Mouse (Mus musculus) megakaryocyte, embryonic 14.5 days (primary cell): ENCODE results near the gene 3110009E18Rik.

Experiments used
- FLI1 ChIP-seq: IDR thresholded peaks from 2 replicates; pipeline ENCODE4 v1.6.1; 2012; ENCODE audit warnings: low read length, inconsistent platforms, mixed read lengths
- GATA1 ChIP-seq: IDR thresholded peaks from 3 replicates; pipeline ENCODE4 v1.6.1; 2012; ENCODE audit warnings: mixed read lengths, low read length, inconsistent platforms, borderline replicate concordance

DNA sequence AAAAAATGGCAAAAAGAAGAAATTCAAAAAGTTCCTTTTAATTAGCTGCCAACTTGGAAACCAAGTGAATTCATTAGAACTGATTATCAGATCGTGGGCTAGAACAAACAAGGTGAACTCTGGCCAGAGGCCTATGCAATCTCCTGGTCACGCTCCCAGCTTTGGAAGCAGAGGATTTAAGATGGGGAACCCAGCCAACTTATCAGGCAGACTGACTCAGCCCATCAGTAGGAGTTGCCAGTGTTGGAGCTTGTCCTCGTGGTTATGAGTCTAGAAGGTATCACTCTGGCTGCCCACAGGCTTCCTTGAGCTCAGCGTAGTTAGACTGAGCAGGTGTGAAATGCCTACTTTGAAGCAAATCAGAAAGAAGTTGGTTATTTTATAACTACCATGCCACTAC is 3.9 kb downstream of the 3110009E18Rik start:
- TF ChIP-seq GATA1 (no peak), FLI1 (no peak)
